Mouse (Mus musculus) thymus, adult 2 months (tissue): ENCODE measurements around the gene Slc2a2.

Source experiments
- CTCF ChIP-seq: fragments of 200-500 bp; IDR thresholded peaks from 2 replicates; pipeline ENCODE4 v1.5.1; 2012; ENCODE audit warnings: mild to moderate bottlenecking, control low read depth, low read length, moderate library complexity, borderline replicate concordance; ENCODE audit not compliant: control insufficient read depth, poor library complexity, insufficient read depth; ENCODE audit errors: extremely low read depth
- POLR2A ChIP-seq: fragments of 200-500 bp; IDR thresholded peaks from 2 replicates; pipeline ENCODE4 v1.6.1; 2012; ENCODE audit warnings: mild to moderate bottlenecking, low read length, control low read depth, moderate library complexity; ENCODE audit not compliant: control insufficient read depth, poor library complexity, insufficient read depth; ENCODE audit errors: extremely low read depth

- no peak for TF ChIP-seq CTCF
- no peak for TF ChIP-seq POLR2A
Measured at GRCm38 (mm10) chr3:28780511-28780910, 82.8 kb downstream of the Slc2a2 start.
